Mouse (Mus musculus) c-Kit-positive CD71-negative TER-119-negative erythroid progenitor cells, embryonic 14.5 days (primary cell): Measurements from ENCODE around the gene Nhsl1.
A peak's percentile ranks its signal among the peaks of the same experiment; 100 is the strongest.
"Not testable (repeated sequence)": the region's sequence is repeated elsewhere in the genome, so short reads cannot be mapped to it uniquely, and the experiment has no call there.

ENCODE experiments used
- DNase-seq: peaks from one replicate; pipeline ENCODE4 v3.0.0-alpha.2; 2013; ENCODE audit warnings: low read depth

The Nhsl1 gene

DNA sequence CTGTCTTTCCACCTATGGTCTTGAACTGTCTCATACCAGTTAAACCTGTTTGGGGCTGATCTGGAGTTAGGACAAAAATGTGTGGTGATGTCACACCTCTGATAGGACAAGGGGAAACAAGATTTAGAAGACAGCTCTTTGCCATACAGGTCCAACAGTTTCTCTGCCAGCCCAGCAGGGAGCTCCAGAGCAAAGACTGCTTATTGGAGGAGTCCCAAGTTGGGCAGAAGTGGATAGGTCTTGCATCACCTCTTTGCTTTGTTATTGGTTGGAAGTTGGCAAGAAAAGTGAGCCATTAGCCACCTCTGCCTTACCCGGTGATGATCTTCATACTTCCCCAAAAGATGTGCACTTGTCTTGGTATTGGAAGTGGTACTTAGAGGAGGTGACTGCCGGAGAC, 218.1 kb downstream of the Nhsl1 start:
- no peak for DNase-seq

DNA sequence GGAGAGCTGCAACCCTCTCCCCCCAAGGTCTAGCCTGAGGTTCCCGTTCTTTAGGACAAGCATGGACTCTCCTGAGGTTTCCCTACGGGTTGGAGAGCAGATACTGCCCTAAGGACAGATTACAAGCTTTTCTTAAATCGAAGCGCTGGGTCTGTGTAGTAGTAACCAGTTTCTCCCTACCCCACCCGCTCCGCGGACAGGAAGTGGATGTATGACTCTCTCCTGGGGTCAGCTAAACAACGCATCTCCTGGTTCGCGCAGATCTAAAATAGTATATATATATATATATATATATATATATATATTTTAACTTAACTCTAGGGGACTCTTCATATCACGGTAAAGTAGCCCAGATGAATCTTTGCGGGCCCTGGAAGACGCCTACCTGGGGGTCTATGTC, 226.5 kb downstream of the Nhsl1 start:
- no peak for DNase-seq

DNA sequence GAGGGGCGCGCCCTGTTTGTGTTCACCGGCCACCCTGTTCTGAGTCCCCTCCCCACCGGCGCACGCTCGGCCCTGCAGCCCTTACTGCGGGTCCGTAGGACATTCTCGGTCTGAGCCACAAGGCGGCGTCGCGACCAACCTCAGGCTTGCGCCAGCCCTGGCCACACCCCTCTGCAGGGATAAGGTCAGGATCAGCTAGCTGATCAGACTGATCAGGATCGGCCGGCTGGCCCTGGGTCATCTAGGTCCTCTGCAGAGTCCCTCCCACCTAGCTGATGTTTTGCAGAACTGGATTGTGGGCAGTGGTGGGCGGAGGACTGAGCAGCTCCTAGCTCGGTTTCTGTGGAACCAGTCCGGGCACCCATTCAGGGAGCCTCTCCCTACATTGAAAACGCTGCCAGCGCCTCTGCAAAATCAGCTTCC, 227.0 kb downstream of the Nhsl1 start, which contains the start of gene Hebp2:
Hebp2 (minus strand) TSS at position 264 of the 423 bp plus-strand sequence.
- peak; percentile 45 for DNase-seq

- DNase-seq = no peak
Measured at GRCm38 (mm10) chr10:18547381-18547780, 228.6 kb downstream of the Nhsl1 start.

- no peak for DNase-seq
Measured at GRCm38 (mm10) chr10:18549321-18550216, 230.8 kb downstream of the Nhsl1 start.

DNA sequence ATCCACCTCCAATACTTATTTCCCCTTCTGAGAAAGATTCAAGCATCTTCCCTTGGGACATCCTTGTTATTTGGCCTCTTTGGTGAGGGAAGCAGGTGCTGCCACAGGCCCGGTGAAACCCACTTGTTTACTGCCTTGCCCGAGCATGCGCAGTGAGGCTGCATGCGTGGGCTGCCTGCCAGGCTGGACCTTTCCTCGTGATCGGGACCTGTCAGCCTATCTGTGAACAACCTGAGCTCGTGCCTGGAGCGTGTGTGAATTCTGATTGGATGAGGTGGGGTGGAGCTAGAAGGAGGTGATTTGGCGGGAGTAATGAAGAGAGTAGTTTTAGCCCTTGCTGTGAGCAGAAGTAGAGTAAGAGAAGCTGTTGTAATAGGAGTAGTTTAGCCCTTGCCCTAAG, 240.3 kb downstream of the Nhsl1 start:
- not testable (repeated sequence) for DNase-seq

DNA sequence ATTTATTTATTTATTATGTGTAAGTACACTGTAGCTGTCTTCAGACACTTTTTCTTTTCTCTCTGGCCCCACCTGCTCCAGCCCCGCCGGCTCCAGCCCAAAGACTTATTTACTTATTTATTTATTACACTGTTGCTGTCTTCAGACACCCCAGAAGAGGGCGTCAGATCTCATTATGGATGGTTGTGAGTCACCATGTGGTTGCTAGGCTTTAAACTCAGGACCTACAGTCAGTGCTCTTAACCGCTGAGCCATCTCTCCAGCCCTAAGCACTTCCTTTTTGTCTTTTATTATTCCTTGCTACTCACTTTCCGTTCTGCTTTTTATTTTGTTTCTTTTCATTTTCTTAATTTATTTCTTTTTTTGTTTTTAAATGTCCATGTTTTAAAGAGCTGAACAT, 242.7 kb downstream of the Nhsl1 start:
- DNase-seq = no peak

DNA sequence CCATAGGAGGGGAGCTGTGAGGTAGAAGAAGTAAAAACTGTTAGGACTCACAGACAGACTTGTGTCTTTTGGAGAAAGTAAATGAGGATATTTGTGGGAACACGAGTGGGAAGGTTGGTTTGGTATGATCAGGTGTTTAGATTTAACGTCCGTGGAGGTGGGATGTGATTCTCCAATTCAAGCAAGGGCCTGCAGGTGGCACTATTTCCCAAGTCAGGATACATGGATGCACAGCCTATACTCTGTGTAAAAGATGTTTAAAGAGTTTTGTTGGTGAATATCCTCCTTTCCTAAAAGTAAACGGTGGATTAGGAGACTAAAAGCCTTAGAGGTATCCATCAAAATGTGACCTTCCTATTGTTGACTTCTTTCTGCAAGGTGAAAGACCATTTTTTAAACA, 244.2 kb downstream of the Nhsl1 start:
- DNase-seq = no peak

GRCm38 (mm10) chr10:18572581-18572980, 253.8 kb downstream of the Nhsl1 start:
- no peak for DNase-seq
